Mouse (Mus musculus): Measurements from ENCODE around the gene Itfg2.

Itfg2 gene

DNA sequence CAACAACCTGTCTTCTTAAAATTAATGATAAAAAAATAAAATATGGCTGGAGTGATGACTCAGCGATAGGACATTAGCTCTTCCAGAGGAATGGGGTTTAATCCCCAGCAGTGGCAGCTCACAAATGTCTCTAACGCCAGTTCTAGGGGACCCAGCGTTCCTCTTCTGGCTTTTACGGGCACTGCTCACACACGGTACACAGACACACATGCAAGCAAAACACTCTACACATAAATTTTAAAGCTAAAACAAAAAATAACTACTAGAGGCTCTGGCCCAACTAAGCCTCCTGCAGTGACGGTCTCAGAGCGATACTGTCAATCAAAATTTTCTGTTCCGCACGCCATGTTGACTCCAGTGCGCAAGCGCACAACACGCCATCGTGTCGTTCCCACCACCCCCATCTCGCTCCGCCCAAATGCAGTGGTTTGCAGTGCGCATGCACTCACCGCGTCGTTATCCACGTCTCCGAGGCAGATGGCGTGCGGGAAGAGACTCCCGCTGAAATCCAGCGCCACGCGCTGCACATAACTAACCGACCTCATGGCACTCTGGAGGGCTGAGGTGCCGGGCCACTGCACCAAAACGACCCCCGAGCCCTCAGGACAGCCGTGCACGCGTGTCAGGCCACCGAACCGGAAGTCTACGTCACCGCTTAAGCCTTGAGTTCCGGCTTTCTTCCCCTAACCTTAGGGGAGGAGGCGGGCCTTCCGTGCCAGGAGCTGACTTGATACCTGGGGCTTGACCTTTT is at the start of gene Itfg2:
Itfg2 (minus strand) TSS at position 663 of the 751 bp plus-strand sequence.
- DNase-seq, result peak; percentile 91

DNA sequence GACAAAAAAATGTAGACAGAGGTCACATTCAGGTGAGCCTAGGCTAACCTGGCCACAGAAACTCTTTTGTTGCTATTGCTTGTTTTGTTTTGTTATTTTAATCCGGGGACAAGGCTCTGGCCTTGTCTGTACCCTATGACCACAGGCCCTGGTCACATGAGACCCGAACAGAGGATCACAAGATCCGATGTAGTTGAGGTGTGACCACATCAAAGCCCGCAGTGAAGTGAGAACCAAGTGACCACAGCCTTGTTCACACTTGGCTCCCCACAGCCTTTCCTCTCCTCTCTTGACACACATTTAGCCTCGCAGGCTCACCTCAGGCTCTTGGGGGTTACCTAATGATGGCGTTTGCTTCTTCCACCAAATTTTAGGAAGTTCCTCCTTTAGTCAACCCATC is 49.4 kb upstream of the Itfg2 start:
- DNase-seq, result no peak

DNA sequence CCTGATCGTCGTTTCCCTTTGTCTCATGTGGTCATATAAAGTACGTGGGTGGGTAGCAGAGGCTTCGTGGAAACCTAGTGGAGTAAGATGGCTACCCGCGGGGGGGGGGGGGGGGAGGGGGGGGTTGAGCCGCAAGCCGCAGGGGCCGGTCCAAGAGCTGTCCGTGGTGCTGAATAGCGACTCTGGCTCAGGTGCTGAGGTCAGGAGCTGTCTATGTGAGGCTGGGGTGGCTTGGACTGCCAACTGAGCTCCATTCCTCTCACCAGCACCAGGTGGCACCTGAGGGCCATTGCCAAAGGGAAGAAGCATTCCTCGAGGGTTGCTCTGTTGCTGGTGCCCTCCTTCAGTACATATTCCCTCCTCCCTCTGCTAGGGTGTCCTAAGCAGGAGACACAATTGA is 44.7 kb upstream of the Itfg2 start:
- peak; percentile 19 for DNase-seq

DNA sequence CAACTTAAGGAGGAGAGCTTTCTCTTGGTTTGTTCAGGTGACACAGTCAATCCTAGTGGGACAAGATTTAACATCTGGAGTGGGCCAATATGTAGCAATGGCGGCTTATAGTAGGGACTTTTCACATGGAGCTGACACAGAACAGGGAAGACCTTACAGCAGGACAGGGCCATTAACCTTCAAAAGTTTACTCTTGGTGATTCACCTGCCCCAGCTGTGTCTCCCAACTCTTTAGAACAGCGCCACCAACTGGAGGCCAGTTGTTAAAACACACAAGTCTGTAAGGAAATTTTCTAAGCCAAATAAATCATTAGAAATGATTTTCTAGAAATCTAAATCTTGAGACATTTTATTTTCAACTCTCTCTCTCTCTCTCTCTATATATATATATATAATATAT is 42.6 kb upstream of the Itfg2 start:
- DNase-seq, result peak; percentile 23

DNA sequence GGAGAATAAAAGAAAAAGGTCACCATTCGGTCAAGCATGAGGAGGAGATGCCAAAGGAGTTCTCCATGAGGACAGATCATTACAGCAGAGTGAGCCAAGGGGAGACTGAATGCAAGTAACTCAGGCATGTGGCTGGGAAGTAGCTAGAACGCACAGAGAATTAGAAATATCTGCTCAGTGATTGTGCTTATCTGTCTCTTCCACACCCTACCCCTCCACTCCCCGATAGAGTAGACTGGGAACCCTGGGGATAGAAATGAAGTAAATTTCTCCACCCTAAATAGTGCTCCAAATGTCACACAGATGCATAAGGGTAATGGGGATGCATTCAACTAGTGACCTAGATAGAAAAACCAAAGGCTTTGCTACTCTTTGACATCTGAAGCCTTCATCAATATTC is 41.8 kb upstream of the Itfg2 start:
- no peak for DNase-seq

DNA sequence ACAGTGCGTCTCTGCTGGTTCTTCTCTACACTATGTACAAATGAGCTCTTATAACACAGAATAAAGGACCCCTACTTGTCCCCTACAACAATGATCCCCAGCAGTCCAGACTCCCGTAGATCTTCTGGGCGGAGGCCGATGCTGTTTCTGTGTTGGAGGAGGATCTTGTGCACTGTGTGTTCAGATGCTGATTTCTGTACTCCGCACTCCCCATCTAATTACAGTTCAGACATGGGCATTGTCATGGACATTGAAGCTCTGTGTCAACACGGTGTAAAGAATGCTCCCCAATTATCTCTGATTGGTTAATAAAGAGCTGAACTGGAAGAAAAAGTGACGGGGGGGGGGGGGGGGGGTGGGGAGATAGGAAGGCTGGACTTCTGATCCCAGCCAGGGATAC is 41.3 kb upstream of the Itfg2 start:
- DNase-seq, result no peak

DNA sequence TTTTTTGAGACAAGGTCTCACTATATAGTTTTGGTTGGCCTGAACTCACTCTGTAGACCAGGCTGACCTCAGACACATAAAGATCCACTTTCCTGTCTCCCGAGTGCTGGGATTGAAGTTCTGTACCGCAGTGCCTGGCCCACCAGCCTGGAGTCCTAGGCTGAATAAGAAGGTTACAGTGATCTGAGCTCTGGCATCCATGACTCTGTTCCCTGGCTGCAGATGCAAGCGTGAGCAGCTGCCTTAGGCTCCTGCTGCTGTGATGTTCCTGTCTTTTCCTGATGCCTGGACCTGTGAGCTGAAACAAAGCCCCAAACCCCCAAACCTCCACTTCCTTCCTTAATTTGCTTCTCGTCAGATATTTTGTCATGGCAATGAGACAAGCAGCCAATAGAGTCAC is 40.3 kb upstream of the Itfg2 start:
- no peak for DNase-seq

DNA sequence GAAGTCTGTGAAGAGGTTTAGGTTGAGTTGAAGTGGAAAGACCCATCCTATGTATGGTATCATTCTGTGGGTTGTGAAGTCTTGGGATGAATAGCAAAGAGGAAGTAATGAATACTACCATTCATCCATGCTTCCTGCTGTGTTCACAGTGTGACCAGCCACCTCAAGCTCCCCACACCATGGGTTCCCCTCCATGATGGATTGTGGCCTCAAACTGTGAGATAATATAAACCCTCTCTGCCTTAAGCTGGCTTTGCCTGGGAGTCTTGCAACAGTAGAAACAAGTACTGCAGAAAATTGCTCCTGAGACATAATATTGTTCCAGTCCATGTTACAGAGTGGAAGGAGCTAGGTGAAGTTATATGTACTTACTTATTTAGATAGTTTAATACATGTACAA is 36.9 kb upstream of the Itfg2 start:
- DNase-seq, result no peak

DNA sequence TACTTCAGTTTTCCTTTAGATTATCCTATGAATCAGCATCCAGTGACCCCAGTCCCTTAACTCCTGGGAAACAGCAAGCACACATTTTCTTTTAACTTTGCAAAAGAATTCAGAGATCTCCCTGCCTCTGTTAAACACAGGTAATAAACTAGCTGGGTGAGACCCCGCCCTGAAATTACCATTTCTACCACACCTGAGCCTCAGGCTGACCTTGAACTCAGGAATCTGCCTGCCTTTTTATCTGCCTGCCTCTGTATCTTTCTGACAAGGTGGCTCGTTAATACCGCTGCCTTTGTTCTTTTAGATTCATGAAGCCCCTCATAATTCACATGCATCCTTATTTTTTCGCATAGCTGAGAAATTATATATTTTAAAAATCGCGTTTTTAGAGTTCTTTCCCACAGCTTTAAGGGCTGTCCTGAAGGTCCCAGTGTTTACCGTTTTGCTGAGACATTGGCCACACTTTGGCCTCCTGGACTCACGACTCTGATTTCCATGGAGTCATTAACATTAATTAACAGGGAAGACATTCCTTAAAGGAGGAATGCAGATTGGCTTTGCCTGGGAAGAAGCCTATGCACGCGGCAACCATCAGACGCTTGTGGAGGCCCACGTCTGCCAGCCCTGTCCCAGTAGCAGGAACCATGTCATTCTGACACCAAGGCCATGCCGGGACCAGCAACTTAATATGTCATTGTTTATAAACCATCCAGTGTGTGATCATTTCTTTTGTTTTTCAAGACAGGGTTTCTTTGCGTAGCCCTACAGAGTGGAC is 36.2 kb upstream of the Itfg2 start:
- no peak for DNase-seq

DNA sequence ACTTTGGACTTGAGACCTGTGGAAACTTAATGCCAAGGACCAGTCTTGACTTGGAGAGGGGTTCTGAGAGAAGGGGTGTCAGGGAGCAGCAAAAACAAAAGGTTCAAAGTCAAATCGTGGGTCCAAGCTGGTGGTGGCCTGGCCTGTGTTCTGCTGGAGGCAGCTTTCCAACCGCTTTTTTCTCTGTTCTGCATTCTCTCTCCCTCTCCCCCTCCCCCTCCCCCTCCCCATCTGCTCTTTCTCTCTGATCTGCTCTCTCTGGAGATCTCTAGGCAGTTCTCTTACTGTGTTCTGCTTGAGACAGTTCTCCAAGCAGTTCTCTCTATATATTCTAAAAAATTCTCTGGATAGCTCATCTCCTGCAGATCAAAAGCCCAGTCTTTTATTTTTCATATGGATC is 35.6 kb upstream of the Itfg2 start:
- no peak for DNase-seq

DNA sequence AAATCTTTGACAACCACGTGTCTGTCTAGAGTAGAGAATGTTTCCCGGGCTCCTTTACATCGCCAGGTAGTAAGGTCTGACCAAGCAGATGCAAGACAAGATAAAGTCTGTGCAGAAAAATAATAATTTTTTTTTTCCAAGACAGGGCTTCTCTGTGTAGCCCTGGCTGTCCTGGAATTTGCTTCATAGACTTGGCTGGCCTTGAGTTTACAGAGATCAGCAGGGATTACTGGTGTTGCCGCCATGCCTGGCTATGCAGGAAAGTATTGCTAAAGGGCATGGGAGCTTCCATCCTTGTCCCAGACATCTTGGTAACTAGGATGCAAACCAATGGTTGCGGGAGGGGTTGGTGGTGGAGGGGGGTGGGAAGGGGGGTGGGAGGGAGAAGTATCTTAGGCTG is 32.5 kb upstream of the Itfg2 start:
- DNase-seq, result no peak

DNA sequence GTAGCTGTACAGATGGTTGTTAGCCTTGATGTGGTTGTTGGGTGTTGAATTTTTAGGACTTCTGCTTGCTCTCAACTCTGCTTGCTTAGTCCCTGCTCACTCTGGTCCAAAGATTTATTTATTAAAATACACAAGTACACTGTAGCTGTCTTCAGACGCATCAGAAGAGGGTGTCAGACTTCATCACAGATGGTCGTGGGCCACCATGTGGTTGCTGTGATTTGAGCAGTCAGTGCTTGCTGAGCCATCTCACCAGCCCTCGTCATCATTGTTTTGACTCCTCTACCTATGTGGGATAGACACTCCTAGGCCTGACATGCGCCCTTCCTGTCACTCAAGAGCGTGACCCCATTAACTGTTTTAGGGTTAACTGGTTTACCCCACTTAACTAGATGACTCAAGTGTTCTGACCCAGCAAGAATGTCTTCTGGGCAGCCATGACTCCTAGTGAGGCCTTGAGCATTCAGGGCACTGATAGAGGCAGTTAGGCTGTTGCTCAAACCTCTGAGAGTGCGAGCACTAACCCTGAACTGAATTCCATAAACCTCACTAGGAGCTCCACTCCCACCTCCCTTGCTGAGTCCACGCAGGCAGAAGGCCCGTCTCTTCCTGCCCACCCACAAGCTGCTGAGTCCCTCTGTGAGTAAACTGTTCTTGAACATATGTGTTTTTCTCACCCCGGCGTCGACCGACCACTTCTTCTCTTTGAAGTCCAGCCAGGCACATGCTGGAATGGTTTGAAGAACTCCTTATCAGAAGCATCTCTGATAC is 31.3 kb upstream of the Itfg2 start:
- no peak for DNase-seq

DNA sequence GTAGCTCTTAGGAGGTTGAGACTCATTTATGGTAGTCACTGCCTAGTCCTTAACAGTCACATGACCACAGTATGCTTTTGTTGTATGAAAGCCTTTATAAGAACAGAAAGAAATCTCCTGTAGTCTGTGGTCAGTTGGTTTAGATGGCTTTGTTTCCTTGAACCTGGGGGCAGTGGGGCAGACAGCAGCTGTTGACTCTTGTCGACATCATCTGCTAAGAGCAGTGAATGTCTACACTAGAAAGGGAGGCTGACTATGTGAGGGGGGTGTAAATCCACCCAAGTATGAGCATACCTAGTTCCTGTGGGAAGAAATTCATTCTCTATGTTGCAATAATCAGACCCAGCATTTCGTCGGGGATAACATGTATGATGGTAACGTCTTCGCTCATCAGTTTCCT is 22.3 kb upstream of the Itfg2 start:
- no peak for DNase-seq

DNA sequence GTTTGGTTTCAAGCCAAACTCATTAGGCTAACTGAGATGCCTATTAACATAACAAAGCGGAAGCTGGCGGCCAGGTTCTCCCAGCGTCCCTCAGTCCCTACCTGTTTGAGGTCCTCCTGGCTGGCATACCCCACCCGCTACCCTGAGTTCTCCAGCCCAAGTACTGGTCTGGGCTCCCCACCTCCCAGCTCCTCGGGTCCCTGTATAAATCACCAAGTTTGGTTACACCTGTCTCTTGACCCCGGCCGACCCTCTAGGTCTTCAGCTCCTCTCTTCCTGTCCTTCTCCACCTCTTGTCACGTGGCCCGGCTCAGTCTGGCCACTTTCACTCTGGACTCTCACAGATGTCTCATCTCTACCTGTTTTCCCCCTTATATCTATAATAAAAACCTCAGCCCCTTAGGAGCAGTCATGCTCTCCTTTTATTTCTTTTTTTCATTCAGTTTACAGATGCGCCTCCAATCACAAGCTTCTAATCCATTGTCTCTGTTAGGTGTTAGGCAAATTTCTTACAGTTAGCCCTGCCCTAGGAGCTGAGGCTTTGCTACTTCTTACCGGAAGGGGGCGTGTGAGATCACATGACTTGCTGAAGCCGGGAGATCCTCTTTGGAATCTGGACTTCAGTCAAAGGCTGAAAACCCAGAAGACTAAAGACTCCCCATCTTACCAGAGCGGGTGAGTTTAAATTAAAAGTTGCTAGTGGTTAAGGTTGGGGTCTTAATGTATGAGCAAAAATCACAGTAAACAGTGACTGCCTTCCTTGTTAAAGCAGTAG is 21.2 kb upstream of the Itfg2 start:
- DNase-seq, result no peak

DNA sequence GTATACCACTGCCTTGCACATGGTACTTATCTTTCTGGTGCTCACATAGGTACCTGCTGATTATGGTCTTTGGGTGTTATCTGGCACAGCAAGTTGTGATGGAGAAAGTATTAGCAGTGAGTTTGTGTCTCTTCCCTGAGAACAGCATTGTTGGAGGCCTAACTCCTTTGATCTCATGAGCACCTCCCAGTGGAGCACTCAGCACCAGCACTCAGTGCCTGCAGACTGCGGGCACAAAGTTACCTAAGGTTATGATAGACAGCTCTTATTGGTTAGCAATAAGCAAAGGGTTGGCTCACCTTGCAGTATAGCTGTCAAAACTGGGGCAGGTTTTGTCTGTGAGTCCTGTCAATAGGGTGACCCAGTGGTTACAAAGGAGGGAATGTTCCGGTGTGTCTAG is 15.5 kb upstream of the Itfg2 start:
- no peak for DNase-seq

DNA sequence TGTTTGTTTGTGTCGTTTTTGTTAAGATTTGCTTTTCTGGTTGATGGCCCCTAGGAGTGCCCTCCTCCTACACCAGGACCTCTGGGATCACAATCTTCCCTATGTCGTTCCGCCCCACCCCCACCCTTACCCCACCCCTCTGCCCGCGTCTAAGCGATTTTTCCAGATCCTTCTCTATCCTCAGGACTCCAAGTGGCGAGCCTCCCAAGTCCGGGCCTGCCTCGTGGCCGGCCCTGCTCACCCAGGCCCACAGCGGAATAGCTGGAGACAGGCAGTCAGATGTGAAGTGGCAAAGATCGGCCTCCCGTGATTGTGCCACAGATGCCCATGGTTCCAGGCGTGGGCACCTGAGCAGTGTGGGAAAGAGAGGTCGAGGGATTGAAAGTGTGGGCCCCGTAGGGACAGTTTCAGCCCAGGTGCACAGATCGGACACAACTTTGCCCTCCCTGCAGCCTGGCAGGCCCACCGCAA is 14.2 kb upstream of the Itfg2 start:
- DNase-seq, result no peak

DNA sequence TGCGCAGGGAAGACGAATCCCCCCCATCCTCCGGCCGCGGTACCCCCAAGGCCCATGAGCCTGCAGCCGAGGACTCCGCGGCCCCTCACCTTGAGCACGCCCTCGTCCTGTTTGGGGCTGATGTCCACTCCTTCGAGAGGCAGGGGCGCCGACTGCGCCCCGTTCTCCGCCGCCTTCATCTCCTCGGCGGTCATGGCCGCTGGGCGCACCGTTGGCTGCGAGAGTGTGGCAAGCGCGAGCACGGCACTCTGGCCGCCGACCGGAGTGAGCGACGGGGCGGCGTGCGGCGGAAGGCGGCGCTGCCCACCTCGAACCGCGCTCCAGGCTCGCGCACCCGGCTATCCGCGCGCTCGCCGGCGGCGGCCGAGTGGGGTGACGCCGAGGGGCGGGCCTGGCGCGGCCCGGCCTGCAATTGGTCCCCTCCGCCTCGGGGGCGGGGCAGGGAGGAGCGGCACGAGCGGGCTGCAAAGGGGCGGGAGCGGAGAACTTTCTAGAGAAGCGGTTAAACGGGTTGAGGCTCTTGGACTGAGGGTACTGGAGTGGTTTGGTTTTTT is 13.7 kb upstream of the Itfg2 start, which contains the start of gene Fkbp4:
Fkbp4 (minus strand) TSS at position 361 of the 554 bp plus-strand sequence.
- DNase-seq, result peak; percentile 90

DNA sequence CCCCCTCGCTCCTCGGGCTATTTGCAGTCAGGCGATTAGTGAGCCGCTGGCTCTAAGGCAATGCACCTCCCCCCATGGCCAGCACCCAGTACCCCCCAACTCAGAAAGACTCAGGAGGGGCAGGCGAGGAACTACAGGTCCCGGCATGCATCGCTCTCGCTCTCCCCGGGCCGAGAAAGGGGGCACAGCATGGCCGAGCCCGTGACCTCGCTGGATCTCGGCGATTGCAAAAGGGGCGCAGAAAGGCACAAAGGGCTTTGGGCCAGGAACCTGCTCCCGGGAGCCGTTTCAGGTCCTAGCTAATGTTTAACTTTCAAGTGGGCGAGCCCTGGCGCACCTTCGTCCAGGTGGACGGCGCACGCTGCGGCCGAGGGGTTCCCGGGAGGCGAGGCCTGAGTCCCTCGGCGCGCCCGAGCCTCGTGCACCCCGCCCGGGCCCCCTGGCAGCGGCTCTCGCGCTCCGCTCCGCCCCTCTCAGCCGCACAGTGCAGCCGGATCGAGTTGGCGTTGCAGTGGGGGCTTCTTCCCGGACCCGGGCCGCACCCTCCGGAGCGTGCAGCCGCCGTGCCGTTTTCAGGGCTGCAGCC is 13.1 kb upstream of the Itfg2 start:
- DNase-seq, result peak; percentile 63

DNA sequence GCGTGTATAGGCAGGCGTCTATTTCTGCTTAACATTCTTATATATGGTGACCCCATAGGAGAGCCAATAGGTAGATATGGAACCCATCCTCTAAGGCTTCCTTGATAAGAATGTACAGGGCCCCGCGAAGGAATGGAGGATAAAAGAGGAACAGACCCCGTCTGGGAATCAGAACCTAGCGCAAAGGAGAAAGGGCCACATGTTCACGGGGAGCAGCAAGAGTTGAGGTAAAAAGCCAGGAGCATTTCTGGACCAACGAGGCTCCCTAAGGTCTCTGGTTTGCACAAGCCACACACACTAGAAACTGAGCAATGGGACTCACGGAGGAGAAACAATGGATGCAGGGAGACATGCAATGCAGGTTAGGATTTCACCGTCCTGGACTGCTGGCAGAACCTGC is 12.6 kb upstream of the Itfg2 start:
- no peak for DNase-seq

DNA sequence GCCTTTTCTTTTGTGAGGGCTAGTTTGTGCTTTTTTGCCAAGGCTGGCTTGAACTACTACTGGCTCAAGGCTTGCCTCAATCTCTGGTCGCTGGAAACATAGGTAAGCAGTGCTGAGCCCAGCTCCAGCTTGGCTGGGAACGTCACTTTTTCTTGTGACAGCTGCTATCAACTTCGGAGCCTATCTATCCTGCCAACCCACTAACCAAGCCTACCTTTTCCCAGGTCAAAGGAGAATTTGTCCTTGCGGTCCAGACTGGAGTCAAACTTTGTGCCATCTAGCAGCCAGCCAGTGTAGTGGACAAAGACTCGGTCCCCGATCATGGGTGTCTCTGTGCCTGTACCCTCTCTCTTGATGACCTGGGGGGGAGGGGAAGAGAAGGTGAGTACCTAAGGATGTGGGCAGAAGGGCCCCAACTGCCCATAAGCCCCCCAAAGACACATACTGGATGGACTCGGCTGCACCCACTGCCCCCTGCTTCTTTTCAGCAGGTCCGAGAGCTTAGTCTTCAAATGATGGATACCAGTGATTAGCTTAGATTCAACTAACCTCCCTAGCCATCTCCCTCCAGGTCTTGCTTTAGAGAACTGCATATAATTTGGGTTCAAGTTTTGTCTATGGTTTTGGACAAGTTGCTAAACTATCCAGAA is 11.8 kb upstream of the Itfg2 start:
- DNase-seq, result no peak

DNA sequence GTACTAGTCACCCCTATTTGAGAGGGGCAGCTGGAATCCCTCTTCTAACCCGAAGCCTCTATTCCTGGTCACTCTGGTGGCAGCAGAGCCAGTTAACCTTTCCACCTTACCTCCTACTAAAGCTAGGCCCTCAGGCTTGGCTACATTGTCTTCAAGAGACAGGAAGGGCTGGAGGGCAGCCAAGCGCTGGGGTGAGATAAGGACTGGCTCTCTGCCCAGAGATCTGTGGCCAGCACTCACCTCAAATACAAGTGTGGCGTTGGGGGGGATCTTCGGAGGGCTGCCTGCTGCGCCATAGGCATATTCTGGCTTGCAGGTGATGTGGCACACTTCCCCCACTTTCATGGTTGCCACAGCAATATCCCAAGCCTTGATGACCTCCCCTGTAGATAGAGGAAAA is 10.7 kb upstream of the Itfg2 start:
- DNase-seq, result no peak

DNA sequence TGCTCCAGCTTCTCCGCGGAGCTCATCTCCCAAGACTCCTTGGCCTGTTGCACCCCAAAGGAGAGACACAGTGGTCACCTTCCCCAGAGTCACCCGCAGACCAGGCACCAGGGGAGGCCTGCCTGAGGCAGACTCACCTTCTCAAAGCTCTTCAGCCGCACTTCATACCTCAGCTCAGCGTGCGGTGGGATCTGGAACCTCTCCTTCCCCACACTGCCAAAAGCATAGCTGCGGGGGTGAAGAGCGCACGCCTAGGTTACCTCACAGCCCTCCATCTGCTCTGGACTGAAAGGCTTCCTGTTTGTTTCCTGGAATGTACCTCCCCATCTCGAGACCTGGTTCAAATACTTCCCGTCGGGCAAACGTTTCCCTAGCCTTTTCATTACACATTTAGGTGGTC is 8.8 kb upstream of the Itfg2 start:
- no peak for DNase-seq
